Mouse (Mus musculus) stomach, embryonic 14.5 days (tissue): ENCODE data around the gene I830077J02Rik. TPM values are rescaled to one million over a fixed set of nuclear protein-coding genes. Genes with fewer than 3 reads are reported as not detected.

Experiments used
- ATAC-seq: fragments of 200-750 bp; cut with Nextera tagmentation; 2 replicates; pipeline ENCODE4 v1.8.0; 2017; ENCODE audit warnings: low read depth, moderate TSS enrichment; ENCODE audit not compliant: insufficient number of reproducible peaks, insufficient read depth, low FRiP score
- H3K27ac ChIP-seq: fragments of 300-500 bp; sonication (generic); 2 replicates; pipeline ENCODE4 v1.5.1; 2014; ENCODE audit warnings: mild to moderate bottlenecking, low read length, moderate library complexity, mixed read lengths
- H3K27me3 ChIP-seq: fragments of 300-500 bp; sonication (generic); 2 replicates; pipeline ENCODE4 v1.6.1; 2014; ENCODE audit warnings: low read length, control low read depth, mixed read lengths; ENCODE audit not compliant: control insufficient read depth, insufficient read depth
- H3K36me3 ChIP-seq: fragments of 300-500 bp; sonication (generic); 2 replicates; pipeline ENCODE4 v1.6.1; 2014; ENCODE audit warnings: mild to moderate bottlenecking, control low read depth, low read length, moderate library complexity, mixed read lengths; ENCODE audit not compliant: control insufficient read depth, insufficient read depth
- H3K4me1 ChIP-seq: fragments of 300-500 bp; sonication (generic); 2 replicates; pipeline ENCODE4 v1.6.1; 2014; ENCODE audit warnings: low read length, control low read depth, mixed read lengths; ENCODE audit not compliant: control insufficient read depth, insufficient read depth
- H3K4me2 ChIP-seq: fragments of 300-500 bp; sonication (generic); replicated peaks from 2 replicates; pipeline ENCODE4 v1.6.1; 2014; ENCODE audit warnings: low read depth, low read length, control low read depth
- H3K4me3 ChIP-seq: fragments of 300-500 bp; sonication (generic); 2 replicates; pipeline ENCODE4 v1.5.1; 2014; ENCODE audit warnings: low read depth, low read length, control low read depth
- H3K9ac ChIP-seq: fragments of 300-500 bp; sonication (generic); replicated peaks from 2 replicates; pipeline ENCODE4 v1.6.1; 2014; ENCODE audit warnings: low read depth, mild to moderate bottlenecking, control low read depth, low read length, moderate library complexity, mixed read lengths
- H3K9me3 ChIP-seq: fragments of 300-500 bp; sonication (generic); 2 replicates; pipeline ENCODE4 v1.6.1; 2016; ENCODE audit warnings: low read depth, low read length, control low read depth; ENCODE audit not compliant: control insufficient read depth
- WGBS: fragments of 180-500 bp; shearing (Covaris S2); extraction: QIAGEN DNeasy Blood & Tissue Kit; methylation state at CpG from one replicate; pipeline ENCODE4 v1.1.7; 2014; 5-methylcytosine and 5-hydroxymethylcytosine counted together
- polyA plus RNA-seq: library from polyadenylated mRNA; unstranded; fragments of >200 nt; fragmentation: Nextera tagmentation; extraction: Ambion mirVana; gene quantifications from 2 replicates; pipeline ENCODE4 v1.2.1, GENCODE M21; 2014

The I830077J02Rik gene
- polyA plus RNA-seq, 1 experiment from 2014 or later: 1.2 TPM

DNA sequence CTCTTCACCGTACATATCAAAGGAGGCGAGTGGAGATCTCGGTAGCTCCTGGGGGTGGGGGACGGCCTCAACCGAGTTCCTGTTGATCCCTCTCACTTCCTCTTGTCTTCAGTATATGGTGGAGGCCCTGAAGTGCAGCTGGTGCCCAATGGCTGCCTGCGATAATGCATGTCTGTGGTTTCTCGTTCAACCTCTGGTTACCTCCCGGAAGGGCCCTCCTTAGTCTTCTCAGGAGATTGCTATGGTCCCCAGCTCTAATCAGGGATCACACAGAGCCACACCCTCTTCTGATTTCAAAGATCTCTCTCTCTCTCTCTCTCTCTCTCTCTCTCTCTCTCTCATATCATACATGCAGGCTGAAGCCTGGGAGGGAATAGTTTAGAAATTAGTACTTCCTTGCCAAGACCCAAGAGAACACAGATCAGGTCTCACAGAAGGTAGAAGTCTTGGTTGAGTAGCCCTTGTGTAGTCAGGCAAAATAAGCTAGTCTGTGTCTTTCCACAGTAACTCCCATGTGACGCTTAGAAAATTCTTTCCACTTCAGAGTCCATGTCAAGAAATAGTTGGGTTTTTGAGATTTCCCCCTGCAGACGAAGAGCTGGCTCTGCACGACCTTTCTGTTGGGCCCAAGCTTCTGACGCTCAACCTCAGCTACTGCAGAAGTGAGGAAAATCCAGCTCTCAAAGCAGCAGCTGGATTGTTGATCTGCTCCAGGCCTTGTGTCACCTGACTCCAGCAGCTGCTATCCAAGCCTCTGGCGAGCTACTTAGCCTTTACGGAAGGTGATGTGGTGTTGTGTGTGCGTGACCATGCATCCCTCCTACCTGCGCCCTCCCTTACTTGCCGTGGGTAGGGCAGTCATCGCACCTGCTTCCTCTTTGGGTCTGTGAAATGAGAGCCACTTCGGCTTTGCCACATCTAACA is 39.6 kb downstream of the I830077J02Rik start:
- no peaks in the 10 kb centered on the region for H3K27me3 ChIP-seq
- H3K9ac ChIP-seq: no peak overlapping the region
- H3K36me3 ChIP-seq: no peaks in the 10 kb centered on the region
- no peak overlapping the region for H3K27ac ChIP-seq
- no peaks in the 10 kb centered on the region for H3K9me3 ChIP-seq
- WGBS: 83% methylated on average over 19 of the region's 19 CpGs
- H3K4me3 ChIP-seq: no peak overlapping the region
- ATAC-seq: no peak
- H3K4me2 ChIP-seq: no peak overlapping the region
- H3K4me1 ChIP-seq: peaks cover 22% of the 10 kb centered on the region

DNA sequence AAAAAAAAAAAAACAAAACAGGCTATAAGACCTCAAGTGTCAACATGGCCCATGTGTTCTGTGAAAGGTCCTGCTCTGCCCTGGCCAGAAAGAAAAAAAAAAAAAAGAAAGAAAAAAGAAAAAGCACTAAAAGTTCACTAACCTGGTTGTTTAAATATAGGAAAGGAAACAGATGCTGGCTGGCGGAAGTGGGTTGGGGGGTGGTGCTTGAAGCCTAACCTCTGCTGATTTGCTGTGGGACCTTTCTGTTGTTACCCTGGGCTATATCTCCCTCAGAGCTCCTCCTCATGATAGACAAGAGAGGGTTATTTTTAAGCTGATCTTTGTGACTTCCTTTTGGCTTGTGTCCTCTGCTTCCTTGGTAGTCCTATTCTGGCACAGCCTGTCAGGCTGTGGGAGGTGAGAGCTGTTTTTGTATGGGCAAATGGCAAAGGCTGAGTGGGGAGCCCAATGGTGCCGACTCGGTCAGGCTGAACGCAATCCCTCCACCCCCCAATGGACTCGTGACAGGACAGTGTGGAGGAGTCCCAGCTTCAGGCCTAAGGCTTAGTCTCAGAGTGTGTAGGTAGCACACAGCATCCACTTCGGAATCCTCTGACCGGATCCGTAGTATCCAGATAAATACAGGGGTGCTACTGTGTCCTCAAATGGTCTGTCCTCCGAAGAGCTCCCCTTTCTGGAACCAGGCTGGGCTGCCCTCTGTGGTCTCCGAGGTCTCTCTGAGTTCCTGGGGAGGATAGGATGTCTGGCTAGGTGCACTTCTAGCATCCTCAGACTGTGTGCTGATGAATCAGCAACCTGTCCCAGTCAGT is 40.5 kb downstream of the I830077J02Rik start:
- ATAC-seq: no peak
- Histone ChIP-seq H3K4me3 (no peak overlapping the region), H3K27ac (peak overlapping the region; percentile 23; the same call in 1 of the 2 replicates), H3K9ac (no peak overlapping the region), H3K4me1 (peaks cover 22% of the 10 kb centered on the region), H3K27me3 (no peaks in the 10 kb centered on the region), H3K9me3 (no peaks in the 10 kb centered on the region), H3K4me2 (no peak overlapping the region), H3K36me3 (no peaks in the 10 kb centered on the region)
- WGBS: 75% methylated on average over 10 of the region's 10 CpGs

GRCm38 (mm10) chr3:105891141-105891540 is 41.3 kb downstream of the I830077J02Rik start:
- WGBS: 65% methylated on average over 3 of the region's 3 CpGs
- H3K4me1 ChIP-seq: peaks cover 22% of the 10 kb centered on the region
- H3K27me3 ChIP-seq: no peaks in the 10 kb centered on the region
- no peak overlapping the region for H3K9ac ChIP-seq
- H3K4me2 ChIP-seq: no peak overlapping the region
- H3K9me3 ChIP-seq: no peaks in the 10 kb centered on the region
- no peaks in the 10 kb centered on the region for H3K36me3 ChIP-seq
- ATAC-seq: no peak
- H3K4me3 ChIP-seq: no peak overlapping the region
- H3K27ac ChIP-seq: peak overlapping the region; percentile 10; the same call in 1 of the 2 replicates

GRCm38 (mm10) chr3:105890220-105890619 is 42.2 kb downstream of the I830077J02Rik start:
- H3K36me3 ChIP-seq: no peaks in the 10 kb centered on the region
- peaks cover 22% of the 10 kb centered on the region for H3K4me1 ChIP-seq
- H3K27ac ChIP-seq: no peak overlapping the region
- no peaks in the 10 kb centered on the region for H3K27me3 ChIP-seq
- no peaks in the 10 kb centered on the region for H3K9me3 ChIP-seq
- H3K4me3 ChIP-seq: no peak overlapping the region
- 66% methylated on average over 4 of the region's 4 CpGs for WGBS
- no peak for ATAC-seq
- no peak overlapping the region for H3K9ac ChIP-seq
- no peak overlapping the region for H3K4me2 ChIP-seq

DNA sequence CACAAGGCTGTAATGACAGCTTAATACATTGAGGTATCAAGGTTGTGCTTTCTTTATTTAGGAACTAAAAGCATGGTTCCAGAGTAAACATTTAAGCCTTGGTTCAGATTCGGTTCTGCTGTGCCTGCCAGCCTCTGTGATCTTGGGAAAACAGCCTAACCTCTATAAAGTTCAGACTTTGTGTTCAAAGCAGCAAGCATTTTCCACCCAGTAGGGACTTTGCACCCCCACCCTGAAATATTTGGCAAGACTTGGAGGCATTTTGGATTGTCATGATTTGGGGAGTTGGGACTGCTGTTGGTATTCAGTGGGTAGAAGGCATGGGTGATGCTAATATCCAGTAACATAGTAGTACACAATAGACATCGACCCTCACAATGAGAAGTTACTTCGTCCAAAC is 43.5 kb downstream of the I830077J02Rik start:
- 77% methylated on average over 3 of the region's 3 CpGs for WGBS
- H3K4me1 ChIP-seq: peaks cover 9% of the 10 kb centered on the region; the same call in 1 of the 2 replicates
- no peak overlapping the region for H3K9ac ChIP-seq
- H3K36me3 ChIP-seq: no peaks in the 10 kb centered on the region
- no peak overlapping the region for H3K4me2 ChIP-seq
- ATAC-seq: no peak
- no peak overlapping the region for H3K4me3 ChIP-seq
- H3K9me3 ChIP-seq: no peaks in the 10 kb centered on the region
- H3K27me3 ChIP-seq: no peaks in the 10 kb centered on the region
- H3K27ac ChIP-seq: no peak overlapping the region

GRCm38 (mm10) chr3:105883111-105883510 is 49.4 kb downstream of the I830077J02Rik start:
- H3K4me2 ChIP-seq: no peak overlapping the region
- no peaks in the 10 kb centered on the region for H3K9me3 ChIP-seq
- H3K27me3 ChIP-seq: no peaks in the 10 kb centered on the region
- H3K36me3 ChIP-seq: no peaks in the 10 kb centered on the region
- H3K27ac ChIP-seq: no peak overlapping the region
- 88% methylated on average over 2 of the region's 2 CpGs for WGBS
- H3K9ac ChIP-seq: no peak overlapping the region
- no peak for ATAC-seq
- no peak overlapping the region for H3K4me3 ChIP-seq
- no peaks in the 10 kb centered on the region for H3K4me1 ChIP-seq

- Histone ChIP-seq H3K27me3 (no peaks in the 10 kb centered on the region), H3K9ac (no peak overlapping the region), H3K4me3 (no peak overlapping the region), H3K9me3 (no peaks in the 10 kb centered on the region), H3K27ac (no peak overlapping the region), H3K4me2 (no peak overlapping the region), H3K4me1 (no peaks in the 10 kb centered on the region), H3K36me3 (no peaks in the 10 kb centered on the region)
- 84% methylated on average over 7 of the region's 7 CpGs for WGBS
- ATAC-seq: no peak
Measured at GRCm38 (mm10) chr3:105882105-105882504, 50.4 kb downstream of the I830077J02Rik start.

DNA sequence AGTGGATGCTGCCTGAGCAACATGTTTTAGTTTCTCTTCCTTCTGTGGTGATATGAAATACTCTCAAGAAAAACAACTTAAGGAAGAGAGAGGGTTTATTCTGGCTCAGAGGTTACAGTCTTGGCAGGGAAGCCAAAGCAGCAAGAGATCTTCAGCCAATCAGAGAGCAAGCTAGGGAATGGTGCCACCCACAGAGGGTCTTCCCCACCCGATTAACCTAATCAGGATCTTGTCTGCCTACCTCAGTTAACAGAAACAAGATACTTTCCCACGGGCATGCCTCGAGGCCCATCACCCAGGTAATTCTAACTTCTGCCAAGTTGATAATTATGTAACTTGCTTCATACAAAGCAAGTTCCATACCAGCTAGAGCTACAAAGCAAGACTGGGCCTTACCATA is 52.0 kb downstream of the I830077J02Rik start:
- Histone ChIP-seq H3K27me3 (no peaks in the 10 kb centered on the region), H3K36me3 (no peaks in the 10 kb centered on the region), H3K4me3 (no peak overlapping the region), H3K4me1 (no peaks in the 10 kb centered on the region), H3K9me3 (no peaks in the 10 kb centered on the region), H3K27ac (no peak overlapping the region), H3K4me2 (no peak overlapping the region), H3K9ac (no peak overlapping the region)
- 56% methylated on average over 3 of the region's 3 CpGs for WGBS
- no peak for ATAC-seq
